Mouse (Mus musculus): ENCODE data around the gene Tenm2. TPM values are rescaled to one million over a fixed set of nuclear protein-coding genes. Genes with fewer than 3 reads are reported as not detected.

Gene Tenm2
- polyA plus RNA-seq, 1 experiment from 2014 or later: 3.4 TPM

- H3K4me3 ChIP-seq (ENCODE audit: low read depth, low read length): no peak overlapping the region
- H3K36me3 ChIP-seq (ENCODE audit: control insufficient read depth, insufficient read depth, low read length): no peaks in the 10 kb centered on the region
- H3K4me2 ChIP-seq (ENCODE audit: low read depth, low read length): no peak overlapping the region
- H3K27me3 ChIP-seq (replicated peaks; ENCODE audit: control insufficient read depth, insufficient read depth, low read length): no peaks in the 10 kb centered on the region; the same call in 1 of the 2 replicates
- no peak overlapping the region for H3K27ac ChIP-seq (replicated peaks; ENCODE audit: low read depth, low read length)
- ATAC-seq (ENCODE audit: low read depth) (no peak), DNase-seq (ENCODE audit: low spot score) (no peak)
- H3K9me3 ChIP-seq (ENCODE audit: control insufficient read depth, low read length): no peaks in the 10 kb centered on the region
- WGBS: 57% methylated on average over 4 of the region's 4 CpGs
- no peaks in the 10 kb centered on the region for H3K4me1 ChIP-seq (ENCODE audit: control insufficient read depth, insufficient read depth, low read length)
- H3K9ac ChIP-seq (ENCODE audit: low read depth, low read length): no peak overlapping the region
These were observed 1245.8 kb downstream of the Tenm2 start for GRCm38 (mm10) chr11:35989967-35990366.

GRCm38 (mm10) chr11:35985841-35986393 lies 1249.8 kb downstream of the Tenm2 start:
- no peak overlapping the region for H3K9ac ChIP-seq (ENCODE audit: low read depth, low read length)
- DNase-seq (ENCODE audit: low spot score): peak; percentile 83
- WGBS: 0% methylated on average over 19 of the region's 19 CpGs
- peak overlapping the region; percentile 49 for H3K4me2 ChIP-seq (ENCODE audit: low read depth, low read length)
- peaks cover 8% of the 10 kb centered on the region; the same call in 1 of the 2 replicates for H3K27me3 ChIP-seq (replicated peaks; ENCODE audit: control insufficient read depth, insufficient read depth, low read length)
- no peaks in the 10 kb centered on the region for H3K9me3 ChIP-seq (ENCODE audit: control insufficient read depth, low read length)
- no peaks in the 10 kb centered on the region for H3K36me3 ChIP-seq (ENCODE audit: control insufficient read depth, insufficient read depth, low read length)
- H3K4me3 ChIP-seq (ENCODE audit: low read depth, low read length): peak overlapping the region; percentile 7
- no peaks in the 10 kb centered on the region for H3K4me1 ChIP-seq (ENCODE audit: control insufficient read depth, insufficient read depth, low read length)
- peak; percentile 93 for ATAC-seq (ENCODE audit: low read depth)
- H3K27ac ChIP-seq (replicated peaks; ENCODE audit: low read depth, low read length): no peak overlapping the region

GRCm38 (mm10) chr11:35982734-35983133 lies 1253.0 kb downstream of the Tenm2 start:
- Histone ChIP-seq H3K27ac (replicated peaks; ENCODE audit: low read depth, low read length) (no peak overlapping the region), H3K27me3 (replicated peaks; ENCODE audit: control insufficient read depth, insufficient read depth, low read length) (peaks cover 23% of the 10 kb centered on the region), H3K4me3 (ENCODE audit: low read depth, low read length) (no peak overlapping the region), H3K4me2 (ENCODE audit: low read depth, low read length) (no peak overlapping the region), H3K9ac (ENCODE audit: low read depth, low read length) (no peak overlapping the region), H3K36me3 (ENCODE audit: control insufficient read depth, insufficient read depth, low read length) (no peaks in the 10 kb centered on the region), H3K9me3 (ENCODE audit: control insufficient read depth, low read length) (no peaks in the 10 kb centered on the region), H3K4me1 (ENCODE audit: control insufficient read depth, insufficient read depth, low read length) (0 out of 2 replicates have a peak, but pooled peaks cover 3% of the 10 kb centered on the region)
- DNase-seq (ENCODE audit: low spot score) (no peak), ATAC-seq (ENCODE audit: low read depth) (no peak)
- WGBS: 85% methylated on average over 3 of the region's 3 CpGs

- H3K27me3 ChIP-seq (replicated peaks; ENCODE audit: control insufficient read depth, insufficient read depth, low read length): peaks cover 23% of the 10 kb centered on the region
- H3K4me3 ChIP-seq (ENCODE audit: low read depth, low read length): peak within 1 kb of the TSS; percentile 68
- H3K27ac ChIP-seq (replicated peaks; ENCODE audit: low read depth, low read length): no peak within 1 kb of the TSS; the same call in 1 of the 2 replicates
- WGBS: under 1% methylated on average over 19 of the region's 47 CpGs
- H3K9ac ChIP-seq (ENCODE audit: low read depth, low read length): peak within 1 kb of the TSS; percentile 75
- H3K4me1 ChIP-seq (ENCODE audit: control insufficient read depth, insufficient read depth, low read length): 0 out of 2 replicates have a peak, but pooled peaks cover 3% of the 10 kb centered on the region
- ATAC-seq (ENCODE audit: low read depth): peak; percentile 77
- H3K4me2 ChIP-seq (ENCODE audit: low read depth, low read length): peak within 1 kb of the TSS; percentile 93
- H3K36me3 ChIP-seq (ENCODE audit: control insufficient read depth, insufficient read depth, low read length): no peaks in the 10 kb centered on the region
- no peaks in the 10 kb centered on the region for H3K9me3 ChIP-seq (ENCODE audit: control insufficient read depth, low read length)
- DNase-seq (ENCODE audit: low spot score): peak; percentile 85
These were observed 1255.3 kb downstream of the Tenm2 start, which contains the start of gene Wwc1 for GRCm38 (mm10) chr11:35980411-35980917. Wwc1 (minus strand) TSS chr11:35980527.

- 0 out of 2 replicates have a peak, but pooled peaks cover 3% of the 10 kb centered on the region for H3K4me1 ChIP-seq (ENCODE audit: control insufficient read depth, insufficient read depth, low read length)
- DNase-seq (ENCODE audit: low spot score) (no peak), ATAC-seq (ENCODE audit: low read depth) (peak; percentile 49)
- H3K4me2 ChIP-seq (ENCODE audit: low read depth, low read length): peak overlapping the region; percentile 93
- no peaks in the 10 kb centered on the region for H3K36me3 ChIP-seq (ENCODE audit: control insufficient read depth, insufficient read depth, low read length)
- WGBS: 0% methylated on average over 29 of the region's 66 CpGs
- H3K9me3 ChIP-seq (ENCODE audit: control insufficient read depth, low read length): no peaks in the 10 kb centered on the region
- H3K27me3 ChIP-seq (replicated peaks; ENCODE audit: control insufficient read depth, insufficient read depth, low read length): peaks cover 23% of the 10 kb centered on the region
- H3K4me3 ChIP-seq (ENCODE audit: low read depth, low read length): peak overlapping the region; percentile 68
- H3K9ac ChIP-seq (ENCODE audit: low read depth, low read length): peak overlapping the region; percentile 75
- H3K27ac ChIP-seq (replicated peaks; ENCODE audit: low read depth, low read length): no peak overlapping the region; the same call in 1 of the 2 replicates
These were observed 1255.9 kb downstream of the Tenm2 start for GRCm38 (mm10) chr11:35979733-35980410.

GRCm38 (mm10) chr11:35979266-35979732 lies 1256.5 kb downstream of the Tenm2 start:
- Histone ChIP-seq H3K27me3 (replicated peaks; ENCODE audit: control insufficient read depth, insufficient read depth, low read length) (peaks cover 23% of the 10 kb centered on the region), H3K4me2 (ENCODE audit: low read depth, low read length) (peak overlapping the region; percentile 93), H3K9me3 (ENCODE audit: control insufficient read depth, low read length) (no peaks in the 10 kb centered on the region), H3K36me3 (ENCODE audit: control insufficient read depth, insufficient read depth, low read length) (no peaks in the 10 kb centered on the region), H3K4me3 (ENCODE audit: low read depth, low read length) (peak overlapping the region; percentile 68), H3K27ac (replicated peaks; ENCODE audit: low read depth, low read length) (no peak overlapping the region), H3K9ac (ENCODE audit: low read depth, low read length) (peak overlapping the region; percentile 75), H3K4me1 (ENCODE audit: control insufficient read depth, insufficient read depth, low read length) (0 out of 2 replicates have a peak, but pooled peaks cover 3% of the 10 kb centered on the region)
- WGBS: 2% methylated on average over 10 of the region's 12 CpGs
- DNase-seq (ENCODE audit: low spot score) (no peak), ATAC-seq (ENCODE audit: low read depth) (no peak)

GRCm38 (mm10) chr11:35977796-35978195 lies 1258.0 kb downstream of the Tenm2 start:
- H3K27me3 ChIP-seq (replicated peaks; ENCODE audit: control insufficient read depth, insufficient read depth, low read length): peaks cover 23% of the 10 kb centered on the region
- no peaks in the 10 kb centered on the region for H3K9me3 ChIP-seq (ENCODE audit: control insufficient read depth, low read length)
- H3K9ac ChIP-seq (ENCODE audit: low read depth, low read length): no peak overlapping the region

GRCm38 (mm10) chr11:35977096-35977495 lies 1258.7 kb downstream of the Tenm2 start:
- H3K27me3 ChIP-seq (replicated peaks; ENCODE audit: control insufficient read depth, insufficient read depth, low read length): peaks cover 23% of the 10 kb centered on the region
- ATAC-seq (ENCODE audit: low read depth) (no peak), DNase-seq (ENCODE audit: low spot score) (no peak)
- 0 out of 2 replicates have a peak, but pooled peaks cover 3% of the 10 kb centered on the region for H3K4me1 ChIP-seq (ENCODE audit: control insufficient read depth, insufficient read depth, low read length)
- H3K27ac ChIP-seq (replicated peaks; ENCODE audit: low read depth, low read length): no peak overlapping the region
- no peaks in the 10 kb centered on the region for H3K36me3 ChIP-seq (ENCODE audit: control insufficient read depth, insufficient read depth, low read length)
- 46% methylated on average over 6 of the region's 6 CpGs for WGBS
- no peaks in the 10 kb centered on the region for H3K9me3 ChIP-seq (ENCODE audit: control insufficient read depth, low read length)
- H3K4me3 ChIP-seq (ENCODE audit: low read depth, low read length): no peak overlapping the region
- no peak overlapping the region for H3K9ac ChIP-seq (ENCODE audit: low read depth, low read length)
- H3K4me2 ChIP-seq (ENCODE audit: low read depth, low read length): peak overlapping the region; percentile 18; the same call in 1 of the 2 replicates

More at GRCm38 (mm10) chr11:35977796-35978195, 1258.0 kb downstream of the Tenm2 start:
- DNase-seq (ENCODE audit: low spot score) (no peak), ATAC-seq (ENCODE audit: low read depth) (no peak)
- WGBS: 85% methylated on average over 3 of the region's 3 CpGs
- H3K36me3 ChIP-seq (ENCODE audit: control insufficient read depth, insufficient read depth, low read length): no peaks in the 10 kb centered on the region
- H3K4me3 ChIP-seq (ENCODE audit: low read depth, low read length): no peak overlapping the region
- H3K4me1 ChIP-seq (ENCODE audit: control insufficient read depth, insufficient read depth, low read length): 0 out of 2 replicates have a peak, but pooled peaks cover 3% of the 10 kb centered on the region
- H3K27ac ChIP-seq (replicated peaks; ENCODE audit: low read depth, low read length): no peak overlapping the region
- H3K4me2 ChIP-seq (ENCODE audit: low read depth, low read length): no peak overlapping the region

All from embryonic facial prominence, embryonic 14.5 days (tissue).